Mouse (Mus musculus) heart, postnatal 10 days (tissue): ENCODE data around the gene Icam5. TPM values are rescaled to one million over a fixed set of nuclear protein-coding genes. Genes with fewer than 3 reads are reported as not detected.

Experiments used
- DNase-seq, 2 experiments: peaks; one replicate each; pipeline ENCODE4 v3.0.0; 2021
- intact Hi-C: fragments of 180-260 bp; cut with DNase I; formaldehyde crosslinking; loops from one replicate; pipeline ENCODE4 v1.15.1; 2025
- microRNA-seq, 2 experiments: library from miRNA; unstranded; fragments of <30 nt; microRNA quantifications; one replicate each; pipeline ENCODE4 v1.2.0; 2022
- total RNA-seq, 2 experiments: library from RNA; stranded (reverse); gene quantifications; 2 replicates each; pipeline ENCODE4 v1.2.3; 2021

The Icam5 gene
- total RNA-seq, 2 experiments from 2014 or later: 0.10 to 0.12 TPM

DNA sequence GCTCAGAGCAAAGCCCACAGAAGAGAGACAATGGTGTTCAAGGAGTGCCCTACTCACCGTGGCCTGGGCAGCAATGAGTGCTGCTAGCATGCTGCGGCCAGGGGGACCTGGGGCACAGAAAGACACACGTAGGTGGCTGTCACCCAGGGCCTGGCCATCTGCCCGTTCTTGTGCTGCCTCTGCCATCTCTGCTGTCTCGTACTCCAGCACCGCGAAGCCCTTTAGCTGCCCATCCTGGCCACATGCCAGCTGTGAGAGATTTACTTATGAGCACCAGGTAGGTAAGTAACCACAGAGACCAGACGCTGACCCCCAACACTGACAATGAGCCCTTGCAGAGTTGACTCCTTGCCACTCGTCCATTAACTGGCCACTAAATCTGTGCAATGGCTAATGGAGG is 49.3 kb downstream of the Icam5 start:
- DNase-seq: no peak
- intact Hi-C loops: no loop called here

DNA sequence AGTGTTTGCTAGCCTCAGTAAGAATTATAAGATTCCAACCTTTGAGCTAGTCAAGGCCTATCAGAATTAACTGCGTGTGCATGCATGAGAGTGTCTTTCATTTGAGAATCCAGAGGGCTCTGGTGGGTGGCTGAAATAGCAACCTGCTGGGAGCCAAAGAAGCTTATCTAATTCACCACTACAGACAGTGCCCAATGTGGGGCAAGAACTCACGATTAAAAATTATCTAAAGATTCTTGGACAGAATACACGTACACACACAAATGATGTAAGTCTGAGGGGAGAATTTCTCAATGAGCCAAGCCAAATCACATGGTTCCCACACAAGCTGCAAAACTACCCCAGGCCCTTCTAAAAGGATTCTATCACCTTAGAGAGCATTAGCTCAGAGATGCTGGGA is 51.5 kb downstream of the Icam5 start:
- intact Hi-C loops: no loop called here

More for the DNA sequence above, 51.5 kb downstream of the Icam5 start:
- no peak for DNase-seq

Small RNAs within 50 kb of the gene (microRNA-seq; reads per million reads assigned to microRNA genes)
- 0 reads per million in 2 experiments for gene Mir1900
- gene Mir7082: 0 to 0.70 reads per million in 2 experiments

Other genes starting within 250 kb of the Icam5 start
- gene Col5a3, start 217.0 kb upstream of the Icam5 start, total RNA-seq: 10 to 100 TPM; 22.2 to 25.4 TPM
- not detected for gene Rdh8, start 213.6 kb upstream of the Icam5 start, total RNA-seq
- 1 to 10 TPM; 6.5 to 7.2 TPM for gene A230050P20Rik, start 163.4 kb upstream of the Icam5 start, total RNA-seq
- 1 to 10 TPM; 1.7 to 1.8 TPM for gene Angptl6, start 152.3 kb upstream of the Icam5 start, total RNA-seq
- gene Ppan, start 143.9 kb upstream of the Icam5 start, total RNA-seq: 10 to 100 TPM; 13.2 to 13.9 TPM
- gene Eif3g, start 133.4 kb upstream of the Icam5 start, total RNA-seq: 100 to 1,000 TPM; 109 to 113 TPM
- 10 to 100 TPM; 28.9 to 30.6 TPM for gene Dnmt1, start 72.2 kb upstream of the Icam5 start, total RNA-seq
- 10 to 100 TPM; 10.2 to 11.0 TPM for gene S1pr2, start 55.3 kb upstream of the Icam5 start, total RNA-seq
- gene Mrpl4, start 29.3 kb upstream of the Icam5 start, total RNA-seq: 100 to 1,000 TPM; 103 to 104 TPM
- 1 to 10 TPM; 8.9 to 9.5 TPM for gene Icam1, start 16.1 kb upstream of the Icam5 start, total RNA-seq
- gene Icam4, start 2.7 kb upstream of the Icam5 start, total RNA-seq: under 1 TPM; 0.53 to 0.79 TPM
- not detected for gene Zglp1, start 35.0 kb downstream of the Icam5 start, total RNA-seq
- gene Gm49373, start 41.0 kb downstream of the Icam5 start, total RNA-seq: under 1 TPM; 0.31 to 0.32 TPM
- gene Fdx1l, start 41.5 kb downstream of the Icam5 start, total RNA-seq: 10 to 100 TPM; 29.3 to 31.7 TPM
- gene Gm38431, start 59.9 kb downstream of the Icam5 start, total RNA-seq: under 1 TPM; 0.64 to 0.77 TPM
- gene Raver1, start 59.9 kb downstream of the Icam5 start, total RNA-seq: 10 to 100 TPM; 38.6 to 39.4 TPM
- gene Tyk2, start 99.2 kb downstream of the Icam5 start, total RNA-seq: 1 to 10 TPM; 8.9 to 9.5 TPM
- gene Cdc37, start 117.9 kb downstream of the Icam5 start, total RNA-seq: 100 to 1,000 TPM; 167 to 169 TPM
- gene Pde4a, start 133.6 kb downstream of the Icam5 start, total RNA-seq: 10 to 100 TPM; 21.3 to 28.2 TPM
- gene Keap1, start 207.3 kb downstream of the Icam5 start, total RNA-seq: 10 to 100 TPM; 38.5 to 39.5 TPM
- under 1 TPM; 0.41 to 0.50 TPM for gene S1pr5, start 216.4 kb downstream of the Icam5 start, total RNA-seq
- gene Atg4d, start 233.2 kb downstream of the Icam5 start, total RNA-seq: 10 to 100 TPM; 67.6 to 69.6 TPM